Mouse (Mus musculus) lung, adult 2 months (tissue): Measurements from ENCODE around the gene Spata13.

Experiments
- CTCF ChIP-seq: fragments of 200-500 bp; IDR thresholded peaks from 2 replicates; pipeline ENCODE4 v1.5.1; 2011; ENCODE audit warnings: mild to moderate bottlenecking, low read length, control low read depth; ENCODE audit not compliant: insufficient read depth
- POLR2A ChIP-seq: fragments of 200-500 bp; IDR thresholded peaks from 2 replicates; pipeline ENCODE4 v1.6.1; 2011; ENCODE audit warnings: low read depth, mild to moderate bottlenecking, control low read depth, low read length, borderline replicate concordance; ENCODE audit errors: extremely low read depth

GRCm38 (mm10) chr14:60752892-60753800, 119.3 kb downstream of the Spata13 start:
- TF ChIP-seq POLR2A, result no peak
- TF ChIP-seq CTCF, result no peak
